Mouse (Mus musculus) neural tube, embryonic 12.5 days (tissue): ENCODE measurements around the gene Hist1h2bb. TPM values are rescaled to one million over a fixed set of nuclear protein-coding genes. Genes with fewer than 3 reads are reported as not detected.
"Not testable (repeated sequence)": the region's sequence is repeated elsewhere in the genome, so short reads cannot be mapped to it uniquely, and the experiment has no call there.

ENCODE experiments used
- ATAC-seq: fragments of 200-750 bp; cut with Nextera tagmentation; 2 replicates; pipeline ENCODE4 v1.8.0; 2017; ENCODE audit warnings: low read depth, mild to moderate bottlenecking, moderate TSS enrichment, moderate library complexity; ENCODE audit not compliant: low FRiP score
- H3K27ac ChIP-seq: fragments of 300-500 bp; sonication (generic); 2 replicates; pipeline ENCODE4 v1.5.1; 2016
- H3K27me3 ChIP-seq: fragments of 300-500 bp; sonication (generic); replicated peaks from 2 replicates; pipeline ENCODE4 v1.6.1; 2016; ENCODE audit warnings: mild to moderate bottlenecking
- H3K36me3 ChIP-seq: fragments of 300-500 bp; sonication (generic); 2 replicates; pipeline ENCODE4 v1.6.1; 2016; ENCODE audit warnings: mild to moderate bottlenecking
- H3K4me1 ChIP-seq: fragments of 300-500 bp; sonication (generic); 2 replicates; pipeline ENCODE4 v1.6.1; 2016
- H3K4me2 ChIP-seq: fragments of 300-500 bp; sonication (generic); replicated peaks from 2 replicates; pipeline ENCODE4 v1.6.1; 2016; ENCODE audit warnings: mild to moderate bottlenecking
- H3K4me3 ChIP-seq: fragments of 300-500 bp; sonication (generic); 2 replicates; pipeline ENCODE4 v1.5.1; 2016
- H3K9ac ChIP-seq: fragments of 300-500 bp; sonication (generic); 2 replicates; pipeline ENCODE4 v1.6.1; 2016; ENCODE audit warnings: mild to moderate bottlenecking
- H3K9me3 ChIP-seq: fragments of 300-500 bp; sonication (generic); 2 replicates; pipeline ENCODE4 v1.6.1; 2016; ENCODE audit warnings: mild to moderate bottlenecking
- WGBS: fragments of 180-500 bp; shearing (Covaris S2); methylation state at CpG from one replicate; pipeline ENCODE4 v1.1.7; 2016; 5-methylcytosine and 5-hydroxymethylcytosine counted together
- polyA plus RNA-seq: library from polyadenylated mRNA; unstranded; fragments of >200 nt; fragmentation: Nextera tagmentation; extraction: Ambion mirVana; gene quantifications from 2 replicates; pipeline ENCODE4 v1.2.1, GENCODE M21; 2016

Gene Hist1h2bb
- polyA plus RNA-seq, 1 experiment from 2014 or later = 1.3 TPM

- Histone ChIP-seq H3K27me3 (no peaks in the 10 kb centered on the region), H3K4me1 (peaks cover 11% of the 10 kb centered on the region; the same call in 1 of the 2 replicates)
- WGBS = 79% methylated on average over 4 of the region's 4 CpGs
Measured at GRCm38 (mm10) chr13:23708654-23709053, 37.9 kb upstream of the Hist1h2bb start.

GRCm38 (mm10) chr13:23709714-23710373 is 36.7 kb upstream of the Hist1h2bb start:
- peaks cover 11% of the 10 kb centered on the region; the same call in 1 of the 2 replicates for H3K4me1 ChIP-seq
- H3K4me3 ChIP-seq = peak overlapping the region; percentile 29
- ATAC-seq = peak; percentile 9; the same call in 1 of the 2 replicates
- no peaks in the 10 kb centered on the region for H3K9me3 ChIP-seq
- H3K27me3 ChIP-seq = no peaks in the 10 kb centered on the region
- 14% methylated on average over 15 of the region's 15 CpGs for WGBS
- H3K9ac ChIP-seq = peak overlapping the region; percentile 52
- H3K36me3 ChIP-seq = no peaks in the 10 kb centered on the region
- H3K4me2 ChIP-seq = peak overlapping the region; percentile 67
- H3K27ac ChIP-seq = no peak overlapping the region

More at GRCm38 (mm10) chr13:23708654-23709053, 37.9 kb upstream of the Hist1h2bb start:
- Histone ChIP-seq H3K36me3 (no peaks in the 10 kb centered on the region), H3K9me3 (no peaks in the 10 kb centered on the region), H3K4me2 (no peak overlapping the region), H3K9ac (no peak overlapping the region), H3K4me3 (no peak overlapping the region), H3K27ac (no peak overlapping the region)
- no peak for ATAC-seq

GRCm38 (mm10) chr13:23710374-23711089 is 36.0 kb upstream of the Hist1h2bb start, which contains the start of gene Hfe:
Gene Hfe (minus strand): TSS chr13:23710854.
- peak; percentile 63; the same call in 1 of the 2 replicates for ATAC-seq
- peak within 1 kb of the TSS; percentile 52 for H3K9ac ChIP-seq
- 3% methylated on average over 17 of the region's 17 CpGs for WGBS
- no peak within 1 kb of the TSS for H3K27ac ChIP-seq
- peak within 1 kb of the TSS; percentile 29 for H3K4me3 ChIP-seq
- peaks cover 11% of the 10 kb centered on the region; the same call in 1 of the 2 replicates for H3K4me1 ChIP-seq
- H3K36me3 ChIP-seq = no peaks in the 10 kb centered on the region
- H3K27me3 ChIP-seq = no peaks in the 10 kb centered on the region
- peak within 1 kb of the TSS; percentile 67 for H3K4me2 ChIP-seq
- no peaks in the 10 kb centered on the region for H3K9me3 ChIP-seq

GRCm38 (mm10) chr13:23716261-23717042 is 30.1 kb upstream of the Hist1h2bb start:
- Histone ChIP-seq H3K9ac (no peak overlapping the region), H3K27ac (no peak overlapping the region), H3K4me3 (no peak overlapping the region), H3K27me3 (no peaks in the 10 kb centered on the region), H3K9me3 (no peaks in the 10 kb centered on the region), H3K4me1 (no peaks in the 10 kb centered on the region), H3K36me3 (no peaks in the 10 kb centered on the region), H3K4me2 (no peak overlapping the region)
- 88% methylated on average over 5 of the region's 5 CpGs for WGBS
- no peak for ATAC-seq

- H3K9ac ChIP-seq = no peak overlapping the region
- no peak overlapping the region for H3K27ac ChIP-seq
- ATAC-seq = no peak
- H3K36me3 ChIP-seq = no peaks in the 10 kb centered on the region
- 62% methylated on average over 11 of the region's 11 CpGs for WGBS
- no peaks in the 10 kb centered on the region for H3K27me3 ChIP-seq
- H3K4me3 ChIP-seq = no peak overlapping the region
- H3K9me3 ChIP-seq = no peaks in the 10 kb centered on the region
- no peaks in the 10 kb centered on the region for H3K4me1 ChIP-seq
- H3K4me2 ChIP-seq = no peak overlapping the region
Measured at GRCm38 (mm10) chr13:23717176-23717575, 29.4 kb upstream of the Hist1h2bb start.

- H3K4me2 ChIP-seq, H3K9ac ChIP-seq, H3K9me3 ChIP-seq, H3K36me3 ChIP-seq, H3K4me1 ChIP-seq, H3K27me3 ChIP-seq, H3K27ac ChIP-seq, ATAC-seq, H3K4me3 ChIP-seq: not testable (repeated sequence)
- WGBS = 19% methylated on average over 2 of the region's 2 CpGs
Measured at GRCm38 (mm10) chr13:23717593-23718245, 28.8 kb upstream of the Hist1h2bb start.

GRCm38 (mm10) chr13:23724239-23724638 is 22.3 kb upstream of the Hist1h2bb start:
- Histone ChIP-seq H3K9me3 (no peaks in the 10 kb centered on the region), H3K4me1 (no peaks in the 10 kb centered on the region), H3K36me3 (no peaks in the 10 kb centered on the region), H3K27me3 (no peaks in the 10 kb centered on the region), H3K4me2 (no peak overlapping the region), H3K4me3 (no peak overlapping the region), H3K27ac (no peak overlapping the region), H3K9ac (no peak overlapping the region)
- WGBS = 89% methylated on average over 4 of the region's 4 CpGs
- ATAC-seq = no peak

- ATAC-seq = no peak
- no peaks in the 10 kb centered on the region for H3K27me3 ChIP-seq
- no peak overlapping the region for H3K4me3 ChIP-seq
- no peaks in the 10 kb centered on the region for H3K4me1 ChIP-seq
- H3K36me3 ChIP-seq = no peaks in the 10 kb centered on the region
- H3K9me3 ChIP-seq = no peaks in the 10 kb centered on the region
- no peak overlapping the region for H3K9ac ChIP-seq
- no peak overlapping the region for H3K27ac ChIP-seq
- H3K4me2 ChIP-seq = no peak overlapping the region
- 33% methylated on average over 1 of the region's 1 CpGs for WGBS
Measured at GRCm38 (mm10) chr13:23725213-23725612, 21.3 kb upstream of the Hist1h2bb start.

- WGBS = 91% methylated on average over 18 of the region's 18 CpGs
- Histone ChIP-seq H3K27ac (no peak overlapping the region), H3K4me3 (no peak overlapping the region), H3K4me1 (no peaks in the 10 kb centered on the region), H3K9me3 (no peaks in the 10 kb centered on the region), H3K4me2 (no peak overlapping the region), H3K36me3 (no peaks in the 10 kb centered on the region), H3K9ac (no peak overlapping the region), H3K27me3 (no peaks in the 10 kb centered on the region)
- no peak for ATAC-seq
Measured at GRCm38 (mm10) chr13:23728472-23729191, 17.9 kb upstream of the Hist1h2bb start.

- H3K27me3 ChIP-seq = no peaks in the 10 kb centered on the region
- no peaks in the 10 kb centered on the region for H3K4me1 ChIP-seq
- no peak overlapping the region for H3K4me3 ChIP-seq
- H3K4me2 ChIP-seq = no peak overlapping the region
- no peaks in the 10 kb centered on the region for H3K9me3 ChIP-seq
- WGBS = 95% methylated on average over 9 of the region's 9 CpGs
- ATAC-seq = no peak
- no peak overlapping the region for H3K27ac ChIP-seq
- no peaks in the 10 kb centered on the region for H3K36me3 ChIP-seq
- H3K9ac ChIP-seq = no peak overlapping the region
Measured at GRCm38 (mm10) chr13:23729192-23729525, 17.4 kb upstream of the Hist1h2bb start.

GRCm38 (mm10) chr13:23729706-23730105 is 16.8 kb upstream of the Hist1h2bb start:
- Histone ChIP-seq H3K4me3 (no peak overlapping the region), H3K4me2 (no peak overlapping the region), H3K36me3 (no peaks in the 10 kb centered on the region), H3K4me1 (no peaks in the 10 kb centered on the region), H3K27me3 (no peaks in the 10 kb centered on the region), H3K27ac (no peak overlapping the region), H3K9me3 (no peaks in the 10 kb centered on the region), H3K9ac (no peak overlapping the region)
- no peak for ATAC-seq
- WGBS = 90% methylated on average over 5 of the region's 5 CpGs
